Mouse (Mus musculus): ENCODE measurements at regions not wholly inside any gene's neighbourhood (a gene's known extent, or its start where the extent isn't known, plus 50 kb on each side); places are given as distances from the start of the nearest gene placed in this dataset.

- H3K4me3 ChIP-seq: no peak overlapping the region
- H3K9ac ChIP-seq: no peak overlapping the region
- H3K4me2 ChIP-seq: no peak overlapping the region
- 72% methylated on average over 4 of the region's 4 CpGs for WGBS
- no peaks in the 10 kb centered on the region for H3K9me3 ChIP-seq
- no peak overlapping the region for H3K27ac ChIP-seq
- ATAC-seq (ENCODE audit: insufficient number of reproducible peaks, low FRiP score, low TSS enrichment, low read depth): no peak
- H3K27me3 ChIP-seq: no peaks in the 10 kb centered on the region
- H3K36me3 ChIP-seq: no peaks in the 10 kb centered on the region
- H3K4me1 ChIP-seq: no peaks in the 10 kb centered on the region
These were observed 163.6 kb downstream of the Aldoart1 start for GRCm38 (mm10) chr4:72688842-72689241.

- WGBS: 49% methylated on average over 2 of the region's 2 CpGs
- H3K4me2 ChIP-seq: no peak overlapping the region
- no peak overlapping the region for H3K4me3 ChIP-seq
- no peak overlapping the region for H3K9ac ChIP-seq
- no peaks in the 10 kb centered on the region for H3K4me1 ChIP-seq
- H3K9me3 ChIP-seq: no peaks in the 10 kb centered on the region
- no peaks in the 10 kb centered on the region for H3K27me3 ChIP-seq
- no peak for ATAC-seq (ENCODE audit: insufficient number of reproducible peaks, low FRiP score, low TSS enrichment, low read depth)
- no peaks in the 10 kb centered on the region for H3K36me3 ChIP-seq
- no peak overlapping the region for H3K27ac ChIP-seq
These were observed 178.4 kb downstream of the Aldoart1 start for GRCm38 (mm10) chr4:72674006-72674405.

DNA sequence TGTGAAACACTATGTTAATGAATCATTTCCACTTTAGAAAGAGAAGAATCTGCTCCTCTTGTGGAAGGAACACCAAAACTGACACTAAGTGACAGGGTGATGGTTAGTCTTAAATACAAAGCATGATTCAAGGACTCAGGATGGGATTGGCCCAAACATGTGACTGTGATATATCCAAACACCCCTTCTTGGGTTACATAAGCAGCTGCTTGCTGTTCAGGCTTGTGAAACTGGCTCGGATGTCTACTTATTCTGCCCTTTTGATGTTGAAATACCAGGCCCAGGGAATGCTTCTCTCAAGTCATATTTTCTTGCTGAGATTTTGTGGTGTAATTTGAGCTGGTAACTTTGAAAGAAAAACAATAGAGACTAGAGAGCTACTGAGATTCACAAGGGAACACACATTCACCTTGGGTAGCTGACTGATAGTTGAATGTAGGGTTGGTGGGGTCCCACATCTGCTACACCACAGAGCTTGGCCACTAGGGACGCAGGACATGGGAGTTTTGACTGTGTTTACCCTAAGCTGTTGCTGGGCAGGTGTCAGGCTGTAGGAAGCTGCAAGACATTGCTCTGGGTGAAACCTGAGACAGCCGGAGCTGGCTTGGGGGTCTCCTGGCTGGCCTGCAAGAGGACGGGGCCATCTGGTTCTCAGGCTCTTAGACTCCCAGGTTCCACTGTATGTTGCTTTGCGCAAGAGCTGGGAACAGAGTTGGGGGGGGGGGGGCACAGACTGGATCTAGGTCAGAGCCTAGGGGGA is 180.6 kb downstream of the Aldoart1 start:
- no peak overlapping the region for H3K4me2 ChIP-seq
- no peak overlapping the region for H3K9ac ChIP-seq
- no peak overlapping the region for H3K27ac ChIP-seq
- H3K36me3 ChIP-seq: no peaks in the 10 kb centered on the region
- no peaks in the 10 kb centered on the region for H3K27me3 ChIP-seq
- no peak for ATAC-seq (ENCODE audit: insufficient number of reproducible peaks, low FRiP score, low TSS enrichment, low read depth)
- no peaks in the 10 kb centered on the region for H3K4me1 ChIP-seq
- WGBS: 46% methylated on average over 5 of the region's 5 CpGs
- no peaks in the 10 kb centered on the region for H3K9me3 ChIP-seq
- no peak overlapping the region for H3K4me3 ChIP-seq

DNA sequence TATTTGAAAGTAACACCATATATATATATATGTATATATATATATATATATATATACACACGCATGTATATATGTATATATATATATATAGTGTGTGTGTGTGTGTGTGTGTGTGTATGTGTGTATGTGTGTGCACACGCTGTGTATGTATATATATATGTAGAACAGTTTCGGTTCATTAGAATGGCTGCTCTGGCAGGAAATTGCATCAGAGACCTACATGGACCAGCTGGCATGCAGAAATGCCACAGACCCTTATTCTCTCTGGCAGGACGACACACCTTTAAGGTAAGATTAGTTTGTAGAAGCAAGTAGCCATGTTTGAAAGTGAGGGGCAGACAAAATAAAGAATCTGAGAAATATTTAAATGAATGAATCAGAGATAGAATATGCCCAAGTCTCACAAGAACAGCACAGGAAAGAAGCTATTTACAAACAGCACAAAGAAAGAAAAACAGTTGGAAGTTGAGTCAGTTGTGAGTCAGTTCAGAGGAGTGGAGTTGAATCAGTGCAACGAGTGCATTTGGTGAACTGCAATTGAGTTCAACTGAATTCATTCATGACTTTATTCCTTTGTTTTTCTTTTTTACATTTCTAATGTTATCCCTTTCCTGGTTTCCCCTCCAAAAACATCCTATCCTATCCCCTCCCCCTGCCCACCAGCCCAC is 182.5 kb downstream of the Aldoart1 start:
- Histone ChIP-seq H3K36me3 (no peaks in the 10 kb centered on the region), H3K9me3 (no peaks in the 10 kb centered on the region), H3K27me3 (no peaks in the 10 kb centered on the region), H3K9ac (no peak overlapping the region), H3K4me1 (no peaks in the 10 kb centered on the region), H3K27ac (no peak overlapping the region), H3K4me3 (no peak overlapping the region), H3K4me2 (no peak overlapping the region)
- WGBS: 85% methylated on average over 5 of the region's 5 CpGs
- ATAC-seq (ENCODE audit: insufficient number of reproducible peaks, low FRiP score, low TSS enrichment, low read depth): no peak

DNA sequence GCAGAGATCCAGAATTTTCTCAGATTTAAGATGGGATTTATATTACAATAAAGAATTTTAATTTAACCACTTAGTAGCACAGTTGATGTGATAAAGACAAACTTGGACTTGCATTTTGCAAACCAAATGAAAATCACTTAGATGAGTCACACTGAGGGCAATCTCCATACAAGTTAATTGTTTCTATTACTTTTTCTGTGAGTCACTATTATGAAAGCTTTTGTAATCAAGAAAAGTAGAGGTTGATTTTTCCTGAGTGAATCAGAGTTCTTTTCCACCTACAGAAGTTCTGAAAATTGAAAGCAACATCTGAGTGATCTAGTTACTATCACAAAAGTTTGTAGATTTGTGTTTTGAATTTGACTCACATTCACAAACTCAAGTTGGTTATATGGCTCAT is 188.1 kb downstream of the Aldoart1 start:
- no peak overlapping the region for H3K4me3 ChIP-seq
- H3K4me2 ChIP-seq: no peak overlapping the region
- no peaks in the 10 kb centered on the region for H3K9me3 ChIP-seq
- no peak overlapping the region for H3K27ac ChIP-seq
- H3K27me3 ChIP-seq: no peaks in the 10 kb centered on the region
- H3K9ac ChIP-seq: no peak overlapping the region
- no peaks in the 10 kb centered on the region for H3K36me3 ChIP-seq
- no peaks in the 10 kb centered on the region for H3K4me1 ChIP-seq
- no peak for ATAC-seq (ENCODE audit: insufficient number of reproducible peaks, low FRiP score, low TSS enrichment, low read depth)

GRCm38 (mm10) chr4:72662477-72662876 is 190.0 kb downstream of the Aldoart1 start:
- Histone ChIP-seq H3K9me3 (no peaks in the 10 kb centered on the region), H3K4me3 (no peak overlapping the region), H3K27ac (no peak overlapping the region), H3K36me3 (no peaks in the 10 kb centered on the region), H3K27me3 (no peaks in the 10 kb centered on the region), H3K4me1 (no peaks in the 10 kb centered on the region), H3K4me2 (no peak overlapping the region), H3K9ac (no peak overlapping the region)
- no peak for ATAC-seq (ENCODE audit: insufficient number of reproducible peaks, low FRiP score, low TSS enrichment, low read depth)

DNA sequence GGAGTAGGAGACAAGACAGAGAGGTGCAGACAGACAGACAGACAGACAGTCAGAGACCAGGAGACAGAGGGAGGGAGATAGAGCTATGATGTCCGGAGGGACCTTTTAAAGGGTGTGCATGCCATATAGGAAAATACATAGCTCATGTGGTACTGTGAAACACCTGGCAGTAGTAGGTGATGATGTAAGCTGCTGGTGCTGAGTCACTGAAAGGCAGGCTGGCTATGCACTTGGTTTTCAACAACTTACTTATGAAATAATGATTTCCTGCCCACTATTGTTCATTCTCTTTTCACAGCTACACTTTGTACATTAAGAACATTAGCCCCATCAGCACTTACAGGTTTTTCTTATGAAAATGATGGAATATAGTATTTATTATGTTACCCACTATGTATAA is 196.2 kb downstream of the Aldoart1 start:
- no peak overlapping the region for H3K27ac ChIP-seq
- ATAC-seq (ENCODE audit: insufficient number of reproducible peaks, low FRiP score, low TSS enrichment, low read depth): no peak
- 74% methylated on average over 1 of the region's 1 CpGs for WGBS
- no peak overlapping the region for H3K4me3 ChIP-seq
- no peaks in the 10 kb centered on the region for H3K4me1 ChIP-seq
- no peaks in the 10 kb centered on the region for H3K36me3 ChIP-seq
- no peak overlapping the region for H3K4me2 ChIP-seq
- no peaks in the 10 kb centered on the region for H3K27me3 ChIP-seq
- no peak overlapping the region for H3K9ac ChIP-seq
- no peaks in the 10 kb centered on the region for H3K9me3 ChIP-seq

DNA sequence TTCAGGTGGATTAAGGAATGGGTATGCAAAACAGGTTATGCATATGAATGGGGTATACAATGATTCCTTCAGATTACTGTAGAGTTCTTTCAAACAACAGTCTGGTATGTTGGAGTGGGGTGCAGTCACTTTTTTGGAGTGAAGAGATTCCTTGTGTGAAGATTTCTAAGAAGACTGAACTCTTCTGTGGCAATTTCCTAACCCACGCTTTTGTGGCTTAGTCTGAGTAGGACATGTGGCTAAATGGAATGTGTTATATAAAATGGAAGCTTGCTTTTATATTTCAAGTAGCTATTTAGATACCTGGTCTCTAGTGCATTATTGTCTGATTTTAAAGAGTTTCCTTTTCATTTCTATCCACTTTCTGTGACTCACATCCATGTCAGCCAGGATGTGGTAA is 205.3 kb downstream of the Aldoart1 start:
- ATAC-seq (ENCODE audit: insufficient number of reproducible peaks, low FRiP score, low TSS enrichment, low read depth): no peak
- H3K27ac ChIP-seq: no peak overlapping the region
- 72% methylated on average over 1 of the region's 1 CpGs for WGBS

GRCm38 (mm10) chr4:72629416-72629815 is 223.0 kb downstream of the Aldoart1 start:
- Histone ChIP-seq H3K27me3 (no peaks in the 10 kb centered on the region), H3K27ac (no peak overlapping the region), H3K4me1 (peaks cover 5% of the 10 kb centered on the region; the same call in 1 of the 2 replicates), H3K9ac (no peak overlapping the region), H3K9me3 (no peaks in the 10 kb centered on the region), H3K36me3 (no peaks in the 10 kb centered on the region), H3K4me3 (no peak overlapping the region), H3K4me2 (no peak overlapping the region)
- ATAC-seq (ENCODE audit: insufficient number of reproducible peaks, low FRiP score, low TSS enrichment, low read depth): no peak
- WGBS: 38% methylated on average over 3 of the region's 3 CpGs

More for the DNA sequence above, 205.3 kb downstream of the Aldoart1 start:
- Histone ChIP-seq H3K9ac (no peak overlapping the region), H3K4me2 (no peak overlapping the region), H3K27me3 (no peaks in the 10 kb centered on the region), H3K4me3 (no peak overlapping the region), H3K9me3 (no peaks in the 10 kb centered on the region), H3K36me3 (no peaks in the 10 kb centered on the region), H3K4me1 (no peaks in the 10 kb centered on the region)

GRCm38 (mm10) chr4:72627219-72627930 is 225.1 kb downstream of the Aldoart1 start:
- H3K9ac ChIP-seq: no peak overlapping the region
- no peaks in the 10 kb centered on the region for H3K27me3 ChIP-seq
- 27% methylated on average over 5 of the region's 5 CpGs for WGBS
- no peak overlapping the region for H3K4me3 ChIP-seq
- no peak overlapping the region for H3K4me2 ChIP-seq
- H3K36me3 ChIP-seq: no peaks in the 10 kb centered on the region
- no peak overlapping the region for H3K27ac ChIP-seq
- no peak for ATAC-seq (ENCODE audit: insufficient number of reproducible peaks, low FRiP score, low TSS enrichment, low read depth)
- H3K9me3 ChIP-seq: no peaks in the 10 kb centered on the region
- H3K4me1 ChIP-seq: peaks cover 5% of the 10 kb centered on the region; the same call in 1 of the 2 replicates

GRCm38 (mm10) chr4:72605107-72605506 is 247.3 kb downstream of the Aldoart1 start:
- no peak for ATAC-seq (ENCODE audit: insufficient number of reproducible peaks, low FRiP score, low TSS enrichment, low read depth)

GRCm38 (mm10) chr4:72595494-72595893 is 256.9 kb downstream of the Aldoart1 start:
- ATAC-seq (ENCODE audit: insufficient number of reproducible peaks, low FRiP score, low TSS enrichment, low read depth): no peak
- H3K27me3 ChIP-seq: no peaks in the 10 kb centered on the region

More at GRCm38 (mm10) chr4:72605107-72605506, 247.3 kb downstream of the Aldoart1 start:
- Histone ChIP-seq H3K4me2 (no peak overlapping the region), H3K27ac (no peak overlapping the region), H3K9me3 (no peaks in the 10 kb centered on the region), H3K36me3 (no peaks in the 10 kb centered on the region), H3K9ac (no peak overlapping the region), H3K27me3 (no peaks in the 10 kb centered on the region), H3K4me1 (no peaks in the 10 kb centered on the region), H3K4me3 (no peak overlapping the region)
- WGBS: 84% methylated on average over 4 of the region's 4 CpGs

More at GRCm38 (mm10) chr4:72595494-72595893, 256.9 kb downstream of the Aldoart1 start:
- Histone ChIP-seq H3K4me1 (no peaks in the 10 kb centered on the region), H3K4me3 (no peak overlapping the region), H3K36me3 (no peaks in the 10 kb centered on the region), H3K27ac (no peak overlapping the region), H3K9ac (no peak overlapping the region), H3K9me3 (no peaks in the 10 kb centered on the region), H3K4me2 (no peak overlapping the region)
- 24% methylated on average over 2 of the region's 2 CpGs for WGBS
